Mouse (Mus musculus) forelimb bud, embryonic 11.5 days (tissue): ENCODE results near the gene Pon1.

Experiments used
- DNase-seq: peaks from one replicate; pipeline ENCODE4 v3.0.0-alpha.2; 2012; ENCODE audit warnings: low read depth, low spot score

Gene Pon1

DNA sequence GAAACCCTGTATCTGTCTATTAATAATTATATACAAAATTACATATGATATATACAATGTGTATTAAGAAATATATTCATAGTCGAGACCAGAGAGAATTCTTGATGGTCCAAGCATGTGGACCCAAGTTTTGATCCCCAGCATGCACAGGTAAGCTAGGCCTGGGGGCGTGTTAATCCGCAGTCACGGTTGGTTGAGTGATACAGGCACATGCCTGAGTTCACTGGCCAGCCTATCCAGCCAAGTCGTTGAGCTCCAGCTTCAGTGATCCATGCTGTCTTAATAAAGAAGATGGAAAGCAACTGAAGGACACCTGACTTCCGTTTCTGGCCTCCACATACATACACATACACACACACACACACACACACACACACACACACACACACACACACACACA is 57.7 kb downstream of the Pon1 start:
- DNase-seq: no peak

- no peak for DNase-seq
These were observed 58.8 kb downstream of the Pon1 start for GRCm38 (mm10) chr6:5134986-5135385.

- no peak for DNase-seq
These were observed 64.2 kb downstream of the Pon1 start for GRCm38 (mm10) chr6:5129364-5130093.

GRCm38 (mm10) chr6:5120229-5120628 is 73.5 kb downstream of the Pon1 start:
- no peak for DNase-seq

DNA sequence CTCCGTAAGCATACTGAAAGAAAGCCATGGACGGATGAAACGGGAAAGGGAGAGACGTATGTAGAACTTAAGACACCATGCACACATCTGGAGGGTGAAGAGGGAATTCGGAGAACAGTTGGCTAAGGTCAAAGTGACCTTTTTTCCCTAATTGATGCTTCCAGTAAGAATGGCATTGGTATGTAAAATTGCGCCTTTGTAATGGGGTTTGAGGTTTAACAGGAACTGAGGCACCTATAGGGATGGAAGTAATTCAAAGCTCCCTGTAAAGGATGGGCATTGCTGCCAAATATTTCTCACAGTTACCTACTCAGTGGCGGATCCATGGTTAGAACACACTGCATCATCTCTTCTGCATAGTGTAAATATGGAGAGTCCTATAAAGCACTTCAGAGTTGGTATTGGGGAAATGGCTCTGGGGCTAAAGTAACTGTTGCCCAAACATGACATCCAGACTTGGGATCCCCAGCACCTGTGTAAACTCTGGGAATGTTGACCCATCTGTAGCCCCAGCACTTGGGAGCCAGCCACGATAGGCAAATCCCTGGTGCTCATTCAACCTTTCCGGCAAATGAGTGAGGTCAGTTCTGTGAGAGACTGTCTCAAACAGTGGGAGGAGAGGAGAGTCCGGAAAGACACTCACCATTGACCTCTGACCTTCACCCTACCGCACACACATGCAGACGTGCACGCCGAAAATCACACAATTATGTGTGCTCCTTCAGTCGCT is 74.4 kb downstream of the Pon1 start:
- DNase-seq: no peak
